Mouse (Mus musculus): ENCODE measurements around the gene Cdk13. TPM values are rescaled to one million over a fixed set of nuclear protein-coding genes. Genes with fewer than 3 reads are reported as not detected.

Cdk13 gene
- total RNA-seq, 2 experiments from 2014 or later = 57.3 to 58.8 TPM

Small RNA genes lying within 50 kb of the gene (microRNA-seq; reads per million reads assigned to microRNA genes)
- gene Mir466i = 0 reads per million in 2 experiments

Other genes starting within 250 kb of the Cdk13 start
- 10 to 100 TPM; 14.6 to 15.9 TPM for gene Mplkip, start 109.9 kb downstream of the Cdk13 start, total RNA-seq (2021)
- 1 to 10 TPM; 1.8 to 2.5 TPM for gene Sugct, start 109.5 kb downstream of the Cdk13 start, total RNA-seq (2021)
- 10 to 100 TPM; 63.4 to 64.5 TPM for gene Rala, start 139.1 kb upstream of the Cdk13 start, total RNA-seq (2021)
- gene Yae1d1, start 188.3 kb upstream of the Cdk13 start, total RNA-seq (2021) = 10 to 100 TPM; 23.2 to 24.0 TPM